Mouse (Mus musculus) CH12.LX (cell line): ENCODE measurements around the gene Fbln1.

ENCODE experiments used
- CTCF ChIP-seq, 2 experiments: IDR thresholded peaks in 1 of 2; conservative IDR thresholded peaks in 1 of 2; 2 replicates each; pipeline ENCODE4 v1.5.1; 2011 to 2012; ENCODE audit warnings: low read depth in 2 of 2, low read length in 2 of 2, improper control_type of control experiment in 1 of 2, inconsistent platforms in 1 of 2, mild to moderate bottlenecking in 1 of 2, moderate library complexity in 1 of 2
- ETS1 ChIP-seq: conservative IDR thresholded peaks from 2 replicates; pipeline ENCODE4 v1.6.1; 2012; ENCODE audit warnings: low read depth, mild to moderate bottlenecking, inconsistent platforms, low read length, improper control_type of control experiment, moderate library complexity
- GABPA ChIP-seq: IDR thresholded peaks from 2 replicates; pipeline ENCODE4 v1.6.1; 2012; ENCODE audit warnings: low read depth, low read length, improper control_type of control experiment, inconsistent platforms; ENCODE audit not compliant: insufficient replicate concordance
- IRF4 ChIP-seq: IDR thresholded peaks from 2 replicates; pipeline ENCODE4 v1.6.1; 2014; ENCODE audit warnings: low read depth, mild to moderate bottlenecking, inconsistent platforms, low read length, improper control_type of control experiment
- JUN ChIP-seq: IDR thresholded peaks from 2 replicates; pipeline ENCODE4 v1.6.1; 2011; ENCODE audit warnings: low read depth, mild to moderate bottlenecking, low read length, improper control_type of control experiment, moderate library complexity; ENCODE audit not compliant: insufficient read depth
- MAFK ChIP-seq: IDR thresholded peaks from 2 replicates; pipeline ENCODE4 v1.6.1; 2011; ENCODE audit warnings: low read length, improper control_type of control experiment; ENCODE audit not compliant: insufficient replicate concordance
- MAX ChIP-seq: IDR thresholded peaks from 2 replicates; pipeline ENCODE4 v1.6.1; 2011; ENCODE audit warnings: low read length, improper control_type of control experiment
- POLR2A ChIP-seq: IDR thresholded peaks from 2 replicates; pipeline ENCODE4 v1.6.1; 2011; ENCODE audit warnings: low read depth, mild to moderate bottlenecking, improper control_type of control experiment, low read length
- POLR2AphosphoS2 ChIP-seq: IDR thresholded peaks from 2 replicates; pipeline ENCODE4 v1.6.1; 2011; ENCODE audit warnings: low read depth, low read length, improper control_type of control experiment

DNA sequence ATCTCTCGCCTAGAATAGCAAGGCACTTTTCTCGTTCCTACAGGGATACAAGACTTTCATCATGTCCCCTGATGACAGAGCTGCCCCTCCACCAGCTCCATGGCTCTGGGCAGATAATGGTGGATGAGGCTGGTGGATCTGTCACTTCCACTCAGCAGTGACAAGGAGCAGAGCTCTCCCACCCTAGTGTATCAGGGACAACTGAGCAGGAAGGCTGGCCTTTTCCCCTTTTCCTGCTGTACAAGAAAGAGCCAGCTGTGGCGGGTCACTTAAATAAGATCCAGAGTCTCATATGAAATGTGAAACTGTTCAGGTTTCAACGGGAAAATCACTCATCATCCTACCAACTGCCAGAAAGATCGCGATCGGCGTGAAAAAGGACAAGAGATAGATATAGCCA is 32.3 kb upstream of the Fbln1 start:
- TF ChIP-seq CTCF (conservative IDR thresholded peaks at IDR 0.05 in 1 of 2, IDR thresholded peaks at IDR 0.05 in 1 of 2; ENCODE audit: low read depth in 2 of 2, low read length in 2 of 2): no peak
- no peak for TF ChIP-seq IRF4
- no peak for TF ChIP-seq MAX
- TF ChIP-seq POLR2A: no peak
- TF ChIP-seq JUN: no peak
- no peak for TF ChIP-seq ETS1
- no peak for TF ChIP-seq GABPA
- TF ChIP-seq MAFK: no peak
- TF ChIP-seq POLR2AphosphoS2: no peak
